Comparison of ENCODE assay signal across 8 mouse cellular contexts in the genomic region with DNA sequence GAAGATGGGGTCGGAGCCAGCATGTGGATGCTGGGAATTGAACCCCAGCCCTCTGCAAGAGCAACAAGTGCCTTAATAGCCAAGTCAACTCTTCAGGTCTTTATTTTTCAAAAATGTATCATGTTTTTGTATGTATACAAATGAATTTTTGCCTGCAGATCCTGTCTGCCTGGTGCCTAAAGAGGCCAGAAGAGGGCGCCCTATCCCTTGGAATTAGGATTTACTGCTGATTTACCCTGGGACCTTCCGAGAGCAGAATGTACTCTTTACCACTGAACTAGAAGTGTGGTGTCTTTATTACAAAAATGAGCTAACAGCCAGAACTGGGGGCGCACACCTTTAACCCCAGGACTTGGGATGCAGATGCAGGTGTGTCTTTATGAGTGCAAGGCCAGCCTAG. TPM values are rescaled to one million over a fixed set of nuclear protein-coding genes. Genes with fewer than 3 reads are reported as not detected.
DNase-seq lines count a peak whose midpoint lies in the region; ATAC-seq and TF ChIP-seq lines count a peak whose summit lies in the region.

No protein-coding gene starts in this region.

- H3K27me3 ChIP-seq in hindbrain, embryonic 10.5 days (ENCODE audit: insufficient read depth, poor library complexity, severe bottlenecking) = peaks cover 12% of the 10 kb centered on the region; the same call in 1 of the 2 replicates
- no peaks in the 10 kb centered on the region for H3K27me3 ChIP-seq in hindbrain, embryonic 16.5 days (replicated peaks; ENCODE audit: control insufficient read depth, insufficient read depth, low read length)
- 0 out of 2 replicates have a peak, but pooled peaks cover 5% of the 10 kb centered on the region for H3K27me3 ChIP-seq in heart, postnatal 0 days (ENCODE audit: control insufficient read depth, insufficient read depth, low read length)
- no peaks in the 10 kb centered on the region for H3K27me3 ChIP-seq in midbrain, postnatal 0 days (ENCODE audit: insufficient read depth, low read length)

- no peak overlapping the region for H3K27ac ChIP-seq in hindbrain, embryonic 10.5 days
- no peak overlapping the region for H3K27ac ChIP-seq in hindbrain, embryonic 16.5 days (ENCODE audit: low read depth, low read length)
- no peak overlapping the region for H3K27ac ChIP-seq in heart, postnatal 0 days (ENCODE audit: low read depth)
- no peak overlapping the region for H3K27ac ChIP-seq in left cerebral cortex, adult 2 months
- no peak overlapping the region for H3K27ac ChIP-seq in midbrain, postnatal 0 days (ENCODE audit: low read depth, low read length)

- no peak for TF ChIP-seq EP300 in heart, postnatal 0 days (IDR thresholded peaks at IDR 0.05; ENCODE audit: low read depth)

- H3K4me1 ChIP-seq in hindbrain, embryonic 10.5 days (replicated peaks) = peaks cover 8% of the 10 kb centered on the region
- H3K4me1 ChIP-seq in hindbrain, embryonic 16.5 days (ENCODE audit: control insufficient read depth, insufficient read depth, low read depth, low read length) = peaks cover 6% of the 10 kb centered on the region
- no peaks in the 10 kb centered on the region for H3K4me1 ChIP-seq in heart, postnatal 0 days (ENCODE audit: control insufficient read depth, insufficient read depth)
- 0 out of 2 replicates have a peak, but pooled peaks cover 3% of the 10 kb centered on the region for H3K4me1 ChIP-seq in midbrain, postnatal 0 days (ENCODE audit: insufficient read depth, low read length)

- H3K4me2 ChIP-seq in hindbrain, embryonic 16.5 days (ENCODE audit: low read length) = no peak overlapping the region
- H3K4me2 ChIP-seq in heart, postnatal 0 days (ENCODE audit: low read depth, low read length) = no peak overlapping the region
- no peak overlapping the region for H3K4me2 ChIP-seq in midbrain, postnatal 0 days (ENCODE audit: low read depth, low read length, poor library complexity, severe bottlenecking)

- H3K36me3 ChIP-seq in hindbrain, embryonic 10.5 days = no peaks in the 10 kb centered on the region
- H3K36me3 ChIP-seq in hindbrain, embryonic 16.5 days (ENCODE audit: control insufficient read depth, insufficient read depth, low read length) = no peaks in the 10 kb centered on the region
- no peaks in the 10 kb centered on the region for H3K36me3 ChIP-seq in heart, postnatal 0 days (replicated peaks; ENCODE audit: control insufficient read depth, insufficient read depth, low read length)
- H3K36me3 ChIP-seq in midbrain, postnatal 0 days (ENCODE audit: insufficient read depth, low read length) = no peaks in the 10 kb centered on the region

- no peak; the same call in 1 of the 2 replicates for ATAC-seq in hindbrain, embryonic 16.5 days
- ATAC-seq in heart, postnatal 0 days (ENCODE audit: insufficient read depth, low read depth) = peak; percentile 36; the same call in 1 of the 2 replicates
- no peak for ATAC-seq in midbrain, postnatal 0 days (ENCODE audit: low FRiP score)

- peak; percentile 70 for DNase-seq in hindbrain, embryonic 10.5 days (ENCODE audit: low spot score)
- peak; percentile 66 for DNase-seq in adrenal gland, adult 2 months
- DNase-seq in embryo, embryonic 11.5 days (ENCODE audit: low read depth, low spot score) = peak; percentile 59
- DNase-seq in heart, postnatal 0 days (ENCODE audit: low spot score) = peak; percentile 67
- DNase-seq in left cerebral cortex, adult 2 months (ENCODE audit: extremely low spot score in 1 of 2, low spot score in 2 of 2) = peak; percentile 51 to 72
- peak; percentile 73 for DNase-seq in midbrain, postnatal 0 days (ENCODE audit: low spot score)
- peak; percentile 44 for DNase-seq in testis, postnatal 14 days (ENCODE audit: low spot score)

- TF ChIP-seq CTCF in heart, postnatal 0 days (IDR thresholded peaks at IDR 0.05; ENCODE audit: low read depth) = peak; percentile 73
- TF ChIP-seq CTCF in left cerebral cortex, adult 2 months (IDR thresholded peaks at IDR 0.05) = peak; percentile 85
- peak; percentile 88 for TF ChIP-seq CTCF in midbrain, postnatal 0 days (IDR thresholded peaks at IDR 0.05)

- no peak overlapping the region for H3K4me3 ChIP-seq in hindbrain, embryonic 10.5 days
- no peak overlapping the region for H3K4me3 ChIP-seq in hindbrain, embryonic 16.5 days (ENCODE audit: low read length)
- no peak overlapping the region for H3K4me3 ChIP-seq in heart, postnatal 0 days (ENCODE audit: low read depth, low read length)
- H3K4me3 ChIP-seq in left cerebral cortex, adult 2 months = no peak overlapping the region
- H3K4me3 ChIP-seq in midbrain, postnatal 0 days (ENCODE audit: low read depth, low read length) = no peak overlapping the region

- H3K9me3 ChIP-seq in hindbrain, embryonic 10.5 days = no peaks in the 10 kb centered on the region
- H3K9me3 ChIP-seq in hindbrain, embryonic 16.5 days (ENCODE audit: control insufficient read depth, low read length) = no peaks in the 10 kb centered on the region
- H3K9me3 ChIP-seq in heart, postnatal 0 days (replicated peaks; ENCODE audit: control insufficient read depth, low read length) = no peaks in the 10 kb centered on the region
- H3K9me3 ChIP-seq in midbrain, postnatal 0 days (ENCODE audit: low read length) = no peaks in the 10 kb centered on the region

- intact Hi-C loops in left cerebral cortex, adult 2 months (cut with DNase I) = loop anchor here (10.0 kb wide), 1 partner anchor 211 kb away; no protein-coding TSS in a partner anchor

- H3K9ac ChIP-seq in hindbrain, embryonic 16.5 days (ENCODE audit: low read depth, low read length) = no peak overlapping the region
- H3K9ac ChIP-seq in heart, postnatal 0 days (replicated peaks; ENCODE audit: low read depth, low read length) = no peak overlapping the region
- H3K9ac ChIP-seq in midbrain, postnatal 0 days (replicated peaks; ENCODE audit: low read length, poor library complexity, severe bottlenecking) = no peak overlapping the region

- WGBS in hindbrain, embryonic 10.5 days = 22% methylated on average over 4 of the region's 4 CpGs
- WGBS in hindbrain, embryonic 16.5 days = 25% methylated on average over 4 of the region's 4 CpGs
- 20% methylated on average over 4 of the region's 4 CpGs for WGBS in heart, postnatal 0 days
- 23% methylated on average over 4 of the region's 4 CpGs for WGBS in midbrain, postnatal 0 days

RNA-seq across cellular contexts. Expression of a gene that starts 13.4 kb away (rescaled TPM):
- polyA plus RNA-seq in hindbrain, embryonic 10.5 days (2016; fragmentation: Nextera tagmentation; extraction: Ambion mirVana) = 83.0 and 112 TPM in 2 replicates
- polyA plus RNA-seq in hindbrain, embryonic 16.5 days (2015; fragmentation: Nextera tagmentation; extraction: Ambion mirVana) = 36.2 and 45.4 TPM in 2 replicates
- 1 to 10 TPM in 1 of 2 experiments, under 1 TPM in 1; 0.26 to 1.2 TPM for total RNA-seq in adrenal gland, adult 2 months (2021)
- polyA plus RNA-seq in adrenal gland, adult 2 months (2012; rRNA removed) = 0.33 and 0.55 TPM in 2 replicates
- 0.08 and 0.35 TPM in 2 replicates for total RNA-seq in heart, postnatal 0 days (2014; rRNA removed; ENCODE audit: low replicate concordance)
- polyA plus RNA-seq in heart, postnatal 0 days (2015; fragmentation: Nextera tagmentation; extraction: Ambion mirVana) = 21.8 and 23.5 TPM in 2 replicates
- total RNA-seq in left cerebral cortex, adult 2 months (2021) = 1 to 10 TPM; 1.5 to 1.8 TPM
- 5.5 and 6.4 TPM in 2 replicates for total RNA-seq in midbrain, postnatal 0 days (2014; rRNA removed)
- 55.9 and 59.8 TPM in 2 replicates for polyA plus RNA-seq in midbrain, postnatal 0 days (2015; fragmentation: Nextera tagmentation; extraction: Ambion mirVana)

RNA-seq across cellular contexts. Expression of a gene that starts 20.1 kb away (rescaled TPM):
- 754 and 887 TPM in 2 replicates for polyA plus RNA-seq in hindbrain, embryonic 10.5 days (2016; fragmentation: Nextera tagmentation; extraction: Ambion mirVana)
- 414 and 445 TPM in 2 replicates for polyA plus RNA-seq in hindbrain, embryonic 16.5 days (2015; fragmentation: Nextera tagmentation; extraction: Ambion mirVana)
- total RNA-seq in adrenal gland, adult 2 months (2021) = 100 to 1,000 TPM; 240 to 298 TPM
- 24.4 and 40.6 TPM in 2 replicates for polyA plus RNA-seq in adrenal gland, adult 2 months (2012; rRNA removed)
- 42.4 and 101 TPM in 2 replicates for total RNA-seq in heart, postnatal 0 days (2014; rRNA removed; ENCODE audit: low replicate concordance)
- 170 and 177 TPM in 2 replicates for polyA plus RNA-seq in heart, postnatal 0 days (2015; fragmentation: Nextera tagmentation; extraction: Ambion mirVana)
- total RNA-seq in left cerebral cortex, adult 2 months (2021) = 100 to 1,000 TPM; 213 to 221 TPM
- 57.6 and 69.2 TPM in 2 replicates for total RNA-seq in midbrain, postnatal 0 days (2014; rRNA removed)
- polyA plus RNA-seq in midbrain, postnatal 0 days (2015; fragmentation: Nextera tagmentation; extraction: Ambion mirVana) = 242 and 258 TPM in 2 replicates

Comparison
In these comparisons a context has a peak if more than half of its experiments do, and no peak if none do; other contexts are left out.
1. RNA of a gene that starts 13.4 kb away (polyA plus RNA-seq): 83.0 to 112 TPM in hindbrain, embryonic 10.5 days, 55.9 to 59.8 TPM in midbrain, postnatal 0 days, 36.2 to 45.4 TPM in hindbrain, embryonic 16.5 days and 21.8 to 23.5 TPM in heart, postnatal 0 days; 0.33 to 0.55 TPM in adrenal gland, adult 2 months; every median in the first group is over 10 times any median in the second.
2. Peak in every context shown above with its lines, with median percentiles within 50 percentile points of each other: DNase-seq and CTCF ChIP-seq.